Mouse (Mus musculus) liver, adult 2 months (tissue): ENCODE data around the gene Ipp.

ENCODE experiments used
- CTCF ChIP-seq: fragments of 200-500 bp; IDR thresholded peaks from 2 replicates; pipeline ENCODE4 v1.5.1; 2011; ENCODE audit warnings: low read depth, low read length, control low read depth
- POLR2A ChIP-seq: fragments of 200-500 bp; IDR thresholded peaks from 2 replicates; pipeline ENCODE4 v1.6.1; 2011; ENCODE audit warnings: low read length, control low read depth; ENCODE audit not compliant: insufficient read depth; ENCODE audit errors: extremely low read depth

GRCm38 (mm10) chr4:116556561-116557305 is 49.4 kb downstream of the Ipp start:
- TF ChIP-seq CTCF (no peak), POLR2A (peak; percentile 73; the same call in 1 of the 2 replicates)
